Mouse (Mus musculus) T-cell, adult 2 months (primary cell): ENCODE data around the gene Olfr370.
"Not testable (repeated sequence)": the region's sequence is repeated elsewhere in the genome, so short reads cannot be mapped to it uniquely, and the experiment has no call there.

ENCODE experiments used
- DNase-seq: peaks from one replicate; pipeline ENCODE4 v3.0.0; 2022; ENCODE audit warnings: low spot score

Olfr370 gene

GRCm38 (mm10) chr8:83535736-83536135 is at the start of gene Olfr370:
Olfr370 (plus strand) TSS chr8:83535780.
- no peak for DNase-seq

DNA sequence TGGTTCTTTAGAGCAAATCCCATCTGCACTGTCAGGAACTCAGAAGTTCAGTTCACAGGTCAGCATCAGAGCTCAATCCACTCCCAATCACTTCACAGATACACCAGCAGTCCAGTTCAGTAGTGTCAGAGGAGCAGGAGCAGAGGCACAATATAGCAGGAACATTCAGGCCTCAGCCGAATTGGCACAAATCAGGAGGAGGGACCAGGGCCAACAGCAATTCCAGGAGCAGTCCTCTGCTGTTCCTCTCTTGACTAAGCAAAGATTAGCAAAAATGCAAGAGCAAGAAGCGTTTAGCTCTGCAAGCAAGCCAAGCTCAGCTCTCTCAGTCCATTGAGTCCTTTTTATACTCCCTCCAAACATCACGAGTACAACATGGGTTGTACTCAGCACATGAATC is 23.9 kb upstream of the Olfr370 start:
- DNase-seq, result no peak

DNA sequence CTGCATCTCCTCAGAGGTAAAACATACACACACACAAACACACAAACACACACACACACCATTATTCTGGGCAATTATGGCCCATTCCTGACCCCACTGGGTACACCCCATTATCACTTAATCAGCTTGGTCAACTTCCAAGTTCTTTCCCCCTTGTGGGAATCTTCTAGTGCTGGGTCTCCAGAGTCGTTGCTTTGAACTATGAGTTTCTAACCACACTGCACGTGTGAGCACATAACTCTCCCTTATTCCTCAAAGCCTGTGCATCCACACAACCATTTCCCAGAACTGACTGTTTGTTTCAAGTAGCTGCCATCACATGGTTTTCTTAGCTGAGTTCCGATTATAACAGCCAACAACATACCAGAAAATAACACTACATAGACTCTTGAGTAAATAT is 15.1 kb upstream of the Olfr370 start:
- DNase-seq, result no peak

DNA sequence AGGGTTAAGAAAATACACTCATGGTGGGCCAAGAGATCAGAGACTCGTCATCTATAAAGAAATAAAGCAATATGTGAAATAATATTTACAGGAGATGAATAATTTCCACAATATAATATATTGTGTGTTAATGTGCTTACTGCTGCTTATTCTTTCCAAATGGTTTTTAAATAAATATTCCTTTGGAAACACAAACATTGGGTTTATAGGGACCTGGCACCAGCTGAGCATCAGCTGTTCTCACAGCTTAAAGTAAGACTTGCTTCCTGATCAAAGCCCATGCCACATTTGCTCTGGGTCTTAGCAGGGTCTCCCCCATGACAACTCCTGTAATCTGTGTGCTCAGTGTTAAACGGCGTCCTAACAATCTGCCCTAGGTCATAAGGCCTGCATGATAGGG is 14.7 kb upstream of the Olfr370 start:
- not testable (repeated sequence) for DNase-seq

DNA sequence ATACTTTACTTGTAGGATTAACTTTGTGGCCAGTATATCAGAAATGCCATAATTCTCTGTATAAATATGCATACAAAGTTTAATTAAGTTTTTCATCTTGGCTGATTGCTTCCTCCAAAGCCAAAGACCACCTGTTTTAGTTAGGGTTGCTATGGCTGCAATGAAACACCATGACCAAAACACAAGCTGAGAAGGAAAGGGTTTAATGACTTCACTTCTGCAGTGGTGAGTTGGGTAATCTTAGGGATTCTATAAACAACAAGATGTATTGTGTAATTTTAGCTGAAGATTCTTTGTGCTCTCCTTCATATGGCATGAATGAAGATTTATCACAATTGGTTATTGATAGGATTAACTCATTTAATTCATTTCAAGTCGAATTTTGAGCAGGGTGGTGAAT is 14.3 kb upstream of the Olfr370 start:
- DNase-seq, result no peak

DNA sequence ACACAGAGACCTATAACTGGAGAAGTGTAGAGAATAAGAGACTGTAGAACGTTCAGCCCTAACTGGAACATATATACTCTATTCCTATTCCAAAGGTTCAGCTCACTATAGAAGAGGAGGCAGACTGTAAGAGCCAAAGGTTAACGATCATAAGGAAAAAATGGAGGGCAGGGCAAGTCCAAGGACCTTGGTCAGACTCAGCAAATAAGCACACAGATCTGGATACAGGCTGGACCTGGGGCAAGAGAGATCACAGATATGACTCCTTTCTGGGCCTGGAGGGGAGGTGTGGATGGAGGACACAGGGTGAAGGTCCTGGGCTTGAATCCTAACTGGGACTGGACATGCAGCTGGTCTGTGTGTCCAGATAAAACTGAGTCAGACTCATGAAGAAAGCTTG is 778 bp upstream of the Olfr370 start:
- no peak for DNase-seq

- DNase-seq, result no peak
These were observed 27.1 kb downstream of the Olfr370 start for GRCm38 (mm10) chr8:83562669-83563068.

DNA sequence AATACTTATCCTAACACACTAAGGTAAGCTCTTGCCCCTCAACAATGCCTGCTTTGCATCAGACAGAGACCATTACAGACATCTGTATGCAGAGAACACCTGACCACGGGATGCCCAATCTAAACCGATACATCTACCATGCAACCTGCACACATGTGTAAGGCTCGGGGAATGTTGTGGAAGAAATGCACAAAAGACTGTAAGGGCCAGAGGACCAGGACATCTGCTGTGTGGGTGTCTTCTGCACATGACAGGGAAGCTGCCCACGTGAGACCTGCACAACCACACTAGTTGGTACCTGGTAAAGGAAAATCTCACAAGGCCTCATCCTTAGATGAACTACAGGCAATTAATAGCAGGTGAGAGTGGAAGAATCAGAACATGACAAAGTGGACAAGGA is 27.7 kb downstream of the Olfr370 start:
- no peak for DNase-seq

DNA sequence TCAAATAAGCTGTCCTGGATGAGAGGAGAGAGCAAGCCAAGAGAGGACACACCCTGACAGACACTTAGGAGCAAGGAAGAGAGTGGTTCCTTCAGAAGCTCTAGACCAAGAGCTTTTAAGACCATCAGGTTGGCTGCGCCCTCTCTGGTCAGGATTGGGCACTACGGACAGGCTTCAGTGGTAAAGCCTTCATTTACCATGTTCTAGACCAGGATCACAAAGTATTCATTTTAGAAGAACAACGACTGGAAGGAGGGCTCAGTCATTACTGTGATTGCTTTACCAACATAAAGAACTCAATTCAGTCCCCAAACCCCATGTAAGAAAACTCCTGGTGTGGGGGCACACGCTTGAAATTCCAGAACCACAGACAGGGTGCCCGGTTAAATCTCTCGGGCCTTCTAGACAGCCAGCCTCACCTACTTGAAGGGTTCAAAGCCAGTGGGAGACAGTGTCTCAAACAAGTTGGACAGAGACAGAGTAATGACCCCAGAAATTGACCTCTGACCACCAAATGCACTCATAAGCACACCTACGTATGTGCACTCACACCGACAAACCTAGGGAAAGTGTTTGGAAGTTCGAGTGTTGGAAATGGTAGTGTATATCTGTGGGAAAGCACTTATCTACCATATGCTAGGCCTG is 30.3 kb downstream of the Olfr370 start:
- no peak for DNase-seq

- peak; percentile 93 for DNase-seq
These were observed 31.2 kb downstream of the Olfr370 start, which contains the start of gene Ndufb7 for GRCm38 (mm10) chr8:83566469-83567395. Ndufb7 (plus strand) TSS chr8:83566671.

DNA sequence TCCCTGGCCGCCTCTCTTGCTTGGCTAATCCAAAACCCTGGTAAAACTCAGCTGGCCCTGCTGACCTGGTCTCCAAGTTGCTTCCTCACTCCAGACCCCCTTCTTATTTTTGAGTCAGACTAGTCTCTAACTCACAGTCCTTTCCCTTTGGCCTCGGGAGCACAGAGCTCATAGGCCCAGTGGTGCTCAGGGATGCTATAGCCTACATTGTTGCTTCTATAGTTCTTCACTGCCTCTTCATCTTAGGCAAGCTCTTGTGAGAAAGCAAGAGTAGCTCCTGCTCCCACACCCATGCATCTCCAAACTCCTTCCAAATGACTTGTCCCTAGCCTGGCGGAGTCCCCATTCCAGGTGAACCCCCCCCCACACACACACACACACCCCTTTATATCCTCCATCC is 32.1 kb downstream of the Olfr370 start:
- DNase-seq, result no peak

- no peak for DNase-seq
These were observed 32.5 kb downstream of the Olfr370 start for GRCm38 (mm10) chr8:83568128-83568527.

DNA sequence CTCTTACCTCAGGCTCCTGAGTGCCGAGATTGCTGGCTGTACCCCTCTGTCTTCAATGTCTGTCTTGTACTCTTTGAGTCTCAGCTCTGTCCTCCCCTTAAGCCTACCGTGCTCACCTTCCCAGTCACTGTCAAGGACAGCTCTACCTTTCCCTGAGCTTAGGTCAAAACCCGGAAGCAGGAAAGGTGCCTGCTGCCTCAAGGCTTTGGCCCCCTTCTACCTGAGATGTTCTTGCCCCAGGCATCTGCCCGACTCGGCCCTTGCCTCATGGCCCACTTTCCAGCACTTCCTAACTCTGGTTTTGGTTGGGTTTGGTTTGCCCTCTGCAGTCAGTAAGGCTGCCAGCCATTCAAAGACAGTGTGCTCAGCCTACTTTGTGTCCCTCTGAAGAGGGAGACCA is 33.2 kb downstream of the Olfr370 start:
- no peak for DNase-seq

- no peak for DNase-seq
These were observed 33.6 kb downstream of the Olfr370 start for GRCm38 (mm10) chr8:83569165-83569564.

DNA sequence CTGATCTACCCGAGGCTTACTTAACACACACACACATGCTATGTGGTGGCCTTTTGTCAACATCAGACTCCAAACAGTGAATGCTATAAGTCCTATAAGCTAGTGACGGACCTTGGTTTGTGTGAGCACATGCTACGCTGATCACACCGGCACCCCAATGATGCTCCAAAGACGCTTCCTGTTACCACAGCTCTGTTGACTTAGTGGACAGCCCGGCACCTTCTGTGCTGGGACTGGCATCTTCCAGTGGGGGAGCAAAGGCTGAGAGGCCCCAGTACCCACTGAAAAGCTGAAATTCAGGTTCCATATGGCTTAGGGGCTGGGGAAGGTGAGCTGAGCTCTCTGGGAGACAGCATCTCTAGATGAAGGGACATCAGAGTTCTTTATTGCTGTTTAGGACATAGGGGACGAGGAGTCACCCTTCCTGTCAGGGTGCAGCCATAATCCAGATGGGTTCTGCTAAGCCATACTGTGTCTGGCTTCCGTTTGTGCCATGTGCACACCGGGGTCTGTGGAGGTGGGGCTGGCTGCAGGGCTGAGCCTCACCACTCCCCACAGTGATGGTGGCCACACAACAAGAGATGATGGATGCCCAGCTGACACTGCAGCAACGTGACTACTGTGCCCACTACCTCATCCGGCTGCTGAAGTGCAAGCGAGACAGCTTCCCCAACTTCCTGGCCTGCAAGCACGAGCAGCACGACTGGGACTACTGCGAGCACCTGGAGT is 34.9 kb downstream of the Olfr370 start:
- DNase-seq, result no peak

DNA sequence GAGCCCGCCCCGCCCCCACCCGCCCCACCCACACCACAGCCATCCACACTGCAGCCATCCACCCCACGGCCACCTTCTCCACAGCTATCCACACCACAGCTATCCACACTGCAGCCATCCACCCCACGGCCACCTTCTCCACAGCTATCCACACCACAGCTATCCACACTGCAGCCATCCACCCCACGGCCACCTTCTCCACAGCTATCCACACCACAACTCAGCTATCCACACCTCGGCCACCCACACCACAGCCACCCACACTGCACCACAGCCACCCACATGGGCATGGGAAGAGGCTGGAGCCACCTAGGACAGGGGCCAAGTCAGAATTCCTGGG is 35.4 kb downstream of the Olfr370 start:
- DNase-seq, result not testable (repeated sequence)

DNA sequence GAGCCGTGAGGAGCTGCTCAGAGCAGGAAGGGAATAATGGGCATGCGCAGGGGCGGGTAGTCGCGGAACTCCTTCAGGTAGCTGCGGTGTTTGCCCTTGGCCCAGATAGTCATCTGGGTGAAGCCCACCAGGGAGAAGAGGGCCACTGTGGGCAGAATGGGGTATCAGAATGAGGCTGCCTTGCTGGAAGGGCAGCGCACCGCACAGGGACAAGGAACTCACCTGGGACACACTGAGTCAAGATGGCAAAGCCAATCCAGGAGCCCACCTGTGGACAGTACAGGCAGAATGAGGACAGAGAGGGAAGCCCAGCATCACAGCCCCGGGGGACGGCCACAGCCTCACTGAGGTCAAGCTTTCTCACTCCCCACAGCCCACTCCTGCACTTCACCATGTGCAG is 36.2 kb downstream of the Olfr370 start:
- DNase-seq, result no peak

DNA sequence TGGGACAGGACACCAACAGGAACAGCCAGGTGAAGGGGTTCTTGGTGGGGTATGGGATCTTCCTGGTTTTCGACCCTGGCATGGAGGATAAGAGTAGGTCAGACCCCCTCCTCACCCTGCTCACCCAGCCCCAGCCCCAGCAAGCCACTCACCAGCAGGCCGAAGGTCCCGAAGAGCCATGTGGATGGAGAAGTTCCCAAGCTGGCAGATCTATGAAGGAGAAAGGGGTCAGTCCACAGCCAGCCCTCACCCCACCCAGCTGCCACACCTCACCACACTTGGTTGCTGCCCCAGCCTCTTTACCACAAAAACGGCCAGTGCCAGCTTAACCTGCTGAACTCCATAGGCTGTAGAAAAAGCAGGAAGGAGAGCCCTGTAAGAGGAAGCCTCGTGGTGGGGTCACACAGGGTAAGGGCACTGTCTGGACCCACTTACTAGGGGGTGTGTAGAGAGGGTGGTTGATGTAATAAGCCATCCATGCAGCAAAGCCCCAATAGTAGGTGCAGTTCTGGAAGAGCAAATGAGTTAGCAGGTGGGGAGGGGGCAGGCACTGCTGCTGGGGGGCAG is 36.7 kb downstream of the Olfr370 start:
- DNase-seq, result no peak

GRCm38 (mm10) chr8:83573140-83573875 is 37.7 kb downstream of the Olfr370 start:
- peak; percentile 82 for DNase-seq

DNA sequence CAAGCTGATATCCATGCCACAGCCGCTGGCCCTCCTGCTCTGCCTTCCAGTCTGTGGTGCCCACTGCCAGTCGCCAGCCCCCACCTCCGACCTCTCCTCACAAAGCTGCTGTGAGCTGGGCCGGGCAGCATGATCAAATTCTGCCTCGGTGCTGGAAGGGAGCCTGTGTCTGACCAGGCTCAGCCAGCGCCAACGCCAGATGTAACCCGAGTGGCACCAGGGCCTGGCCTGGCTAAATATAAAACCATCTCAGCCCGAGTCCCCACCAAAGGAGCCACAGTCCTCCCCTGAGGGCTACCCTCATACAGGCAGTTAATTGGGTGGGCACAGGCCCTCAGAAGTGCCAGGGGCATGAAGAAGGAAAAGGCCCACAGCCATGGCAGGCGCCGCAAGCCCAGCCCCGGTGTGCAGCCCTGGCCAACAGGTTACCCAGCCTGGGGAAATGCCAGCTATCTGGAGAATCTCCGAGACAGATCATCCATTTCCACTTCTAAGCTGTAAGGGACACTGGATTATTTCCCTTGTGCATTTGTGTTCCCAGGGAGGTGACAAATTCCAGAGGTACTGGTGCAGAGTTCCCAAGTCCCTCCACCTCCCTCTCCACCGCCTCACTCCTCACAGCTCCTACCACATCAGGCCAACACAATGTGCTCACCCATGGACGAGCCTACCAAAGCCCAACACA is 39.2 kb downstream of the Olfr370 start:
- DNase-seq, result no peak
